Mouse (Mus musculus): Measurements from ENCODE around the gene Atp9a.

The Atp9a gene

DNA sequence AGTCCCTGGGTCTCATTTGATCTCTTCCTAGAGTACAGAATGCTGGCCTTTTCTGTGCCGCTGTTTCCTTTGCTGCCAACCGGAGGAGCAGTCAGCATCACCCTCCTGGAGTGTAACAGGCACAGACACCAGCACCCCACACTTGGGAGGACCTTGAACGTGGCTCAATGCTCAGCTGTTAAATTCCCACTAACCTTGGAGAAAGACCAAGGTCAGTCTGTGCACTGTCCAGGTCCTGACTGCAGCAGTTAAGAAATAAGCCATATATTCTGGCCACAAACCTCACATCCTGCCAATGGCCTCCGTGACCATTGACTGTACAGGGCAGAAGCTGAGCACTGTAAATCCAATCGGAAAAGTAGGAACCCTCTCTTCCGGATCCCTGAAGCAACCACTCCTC, 148.5 kb downstream of the Atp9a start:
- DNase-seq = no peak

GRCm38 (mm10) chr2:168593004-168593403, 149.2 kb downstream of the Atp9a start:
- no peak for DNase-seq

GRCm38 (mm10) chr2:168591076-168591475, 151.1 kb downstream of the Atp9a start:
- DNase-seq = no peak

GRCm38 (mm10) chr2:168590556-168590955, 151.7 kb downstream of the Atp9a start:
- peak; percentile 26 to 61 for DNase-seq

DNA sequence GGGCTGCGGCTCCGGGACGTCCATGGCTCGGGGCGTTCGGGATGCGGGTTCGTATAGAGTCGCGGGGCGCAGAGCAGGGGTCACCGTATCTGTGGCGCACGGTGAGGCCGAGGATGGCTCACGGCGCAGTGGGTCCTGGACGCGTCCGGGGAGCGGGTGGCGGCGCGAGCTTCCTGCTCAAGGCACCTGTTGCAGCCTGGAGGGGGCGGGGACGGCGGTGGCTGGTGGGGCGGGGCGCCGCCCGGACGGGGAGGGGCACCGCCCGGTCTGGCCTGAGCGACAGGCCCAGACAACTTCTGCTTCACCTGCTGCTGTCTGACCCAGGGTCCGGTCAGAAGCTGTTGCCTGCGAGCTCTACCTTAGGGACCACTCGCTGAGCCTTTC, 152.0 kb downstream of the Atp9a start:
- DNase-seq = peak; percentile 60 to 65

- peak; percentile 55 to 65 for DNase-seq
Measured at GRCm38 (mm10) chr2:168589368-168590167, 152.6 kb downstream of the Atp9a start.

GRCm38 (mm10) chr2:168588591-168589367, 153.4 kb downstream of the Atp9a start:
- DNase-seq = no peak

DNA sequence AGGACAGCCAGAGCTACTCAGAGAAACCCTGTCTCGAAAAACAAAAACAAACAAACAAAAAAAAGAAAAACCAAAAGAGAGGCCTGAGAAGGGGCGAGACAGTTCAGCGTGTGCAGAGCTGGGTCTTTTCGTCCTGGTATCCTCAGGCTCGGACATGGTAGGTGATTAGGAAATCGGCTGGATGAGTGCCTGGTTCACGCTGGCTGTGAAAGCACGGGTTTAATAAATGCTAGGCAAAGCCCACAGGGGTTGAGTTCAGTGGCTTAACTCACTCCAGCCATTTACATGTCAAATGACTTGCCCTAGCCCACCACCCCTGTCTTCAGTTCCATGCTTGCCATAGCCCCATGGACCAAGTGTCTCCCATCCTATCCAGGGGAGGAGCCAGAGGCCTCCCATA, 155.1 kb downstream of the Atp9a start:
- no peak for DNase-seq

GRCm38 (mm10) chr2:168586512-168586911, 155.7 kb downstream of the Atp9a start:
- no peak for DNase-seq

- DNase-seq = no peak
Measured at GRCm38 (mm10) chr2:168584857-168585256, 157.4 kb downstream of the Atp9a start.
